Mouse (Mus musculus): Measurements from ENCODE around the gene Aloxe3. TPM values are rescaled to one million over a fixed set of nuclear protein-coding genes. Genes with fewer than 3 reads are reported as not detected.

Gene Aloxe3
- polyA plus RNA-seq, 1 experiment: 1.2 TPM

DNA sequence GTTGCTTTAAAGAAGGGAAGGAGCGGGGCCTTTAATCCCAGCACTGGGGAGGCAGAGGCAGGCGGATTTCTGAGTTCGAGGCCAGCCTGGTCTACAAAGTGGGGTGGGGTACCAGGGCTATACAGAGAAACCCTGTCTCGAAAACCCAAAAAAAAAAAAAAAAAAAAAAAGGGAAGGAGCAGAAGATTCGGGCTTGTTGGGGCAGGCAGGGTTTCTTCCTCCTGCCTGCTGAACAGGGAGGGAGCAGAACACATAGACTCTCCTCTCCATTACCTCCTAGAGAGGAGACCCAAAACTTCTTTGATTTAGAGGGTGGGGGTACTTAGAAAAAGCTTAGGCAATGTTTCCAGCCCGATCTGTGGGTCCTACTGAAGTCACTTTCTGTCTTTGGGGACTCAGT lies 9.7 kb downstream of the Aloxe3 start:
- H3K36me3 ChIP-seq (ENCODE audit: control insufficient read depth, insufficient read depth, low read length): no peaks in the 10 kb centered on the region
- H3K4me3 ChIP-seq (ENCODE audit: low read depth, low read length): no peak overlapping the region
- WGBS: 83% methylated on average over 6 of the region's 6 CpGs
- H3K27me3 ChIP-seq (ENCODE audit: control insufficient read depth, insufficient read depth, low read length): no peaks in the 10 kb centered on the region
- no peak overlapping the region for H3K27ac ChIP-seq (ENCODE audit: insufficient read depth, low read depth, low read length)
- no peak for TF ChIP-seq POLR2A (IDR thresholded peaks at IDR 0.05; ENCODE audit: low read depth, low read length)
- no peak for TF ChIP-seq CTCF (IDR thresholded peaks at IDR 0.05; ENCODE audit: extremely low read depth, insufficient read length, insufficient replicate concordance, low read depth, low read length)
- H3K4me1 ChIP-seq (ENCODE audit: control insufficient read depth, insufficient read depth, insufficient read length, low read length): peaks cover 11% of the 10 kb centered on the region

DNA sequence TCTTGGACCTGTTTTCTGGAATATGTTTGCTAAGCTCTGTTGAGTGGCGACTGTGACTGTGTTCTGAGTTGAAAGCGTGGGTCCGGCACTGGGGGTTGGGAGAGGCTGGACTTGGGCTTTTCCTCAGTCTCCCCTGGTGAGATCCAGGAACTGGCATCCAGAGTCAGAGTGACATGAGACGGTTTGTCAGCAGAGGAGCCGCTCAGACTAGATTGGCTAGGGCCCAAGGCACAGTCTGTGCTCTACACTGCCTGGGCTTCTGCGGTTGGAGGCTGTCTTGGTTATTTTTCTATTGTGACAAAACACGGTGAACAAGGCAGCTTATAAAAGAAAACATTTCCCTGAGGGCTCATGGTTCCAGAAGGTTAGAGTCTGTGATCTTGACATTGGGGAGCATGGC lies 21.9 kb downstream of the Aloxe3 start:
- no peak for TF ChIP-seq POLR2A (IDR thresholded peaks at IDR 0.05; ENCODE audit: low read depth, low read length)
- no peak for TF ChIP-seq CTCF (IDR thresholded peaks at IDR 0.05; ENCODE audit: extremely low read depth, insufficient read length, insufficient replicate concordance, low read depth, low read length)
- Histone ChIP-seq H3K4me1 (ENCODE audit: control insufficient read depth, insufficient read depth, insufficient read length, low read length) (no peaks in the 10 kb centered on the region), H3K36me3 (ENCODE audit: control insufficient read depth, insufficient read depth, low read length) (no peaks in the 10 kb centered on the region), H3K27me3 (ENCODE audit: control insufficient read depth, insufficient read depth, low read length) (peaks cover 5% of the 10 kb centered on the region; the same call in 1 of the 2 replicates), H3K27ac (ENCODE audit: insufficient read depth, low read depth, low read length) (no peak overlapping the region), H3K4me3 (ENCODE audit: low read depth, low read length) (no peak overlapping the region)
- WGBS: 75% methylated on average over 7 of the region's 7 CpGs

DNA sequence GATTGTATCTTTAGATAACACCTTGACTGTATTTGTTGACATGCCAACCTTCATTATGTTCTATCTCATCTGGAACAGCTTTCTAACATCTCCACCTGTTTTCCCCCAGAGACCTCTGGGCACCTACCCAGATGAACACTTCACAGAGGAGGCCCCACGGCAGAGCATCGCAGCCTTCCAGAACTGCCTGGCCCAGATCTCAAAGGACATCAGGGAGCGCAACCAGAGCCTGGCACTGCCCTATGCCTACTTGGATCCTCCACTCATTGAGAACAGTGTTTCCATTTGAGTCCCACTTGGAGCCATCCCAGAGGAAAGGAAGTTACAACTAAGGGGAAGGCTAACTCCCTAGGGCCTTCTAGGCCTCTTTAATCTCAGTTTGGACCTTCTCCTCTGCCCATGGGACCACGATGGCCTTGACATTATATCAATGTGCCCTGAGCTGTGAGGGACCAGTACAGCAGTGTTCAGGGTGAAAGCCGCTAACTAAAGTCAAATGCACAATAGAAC lies 22.8 kb downstream of the Aloxe3 start:
- no peaks in the 10 kb centered on the region for H3K36me3 ChIP-seq (ENCODE audit: control insufficient read depth, insufficient read depth, low read length)

DNA sequence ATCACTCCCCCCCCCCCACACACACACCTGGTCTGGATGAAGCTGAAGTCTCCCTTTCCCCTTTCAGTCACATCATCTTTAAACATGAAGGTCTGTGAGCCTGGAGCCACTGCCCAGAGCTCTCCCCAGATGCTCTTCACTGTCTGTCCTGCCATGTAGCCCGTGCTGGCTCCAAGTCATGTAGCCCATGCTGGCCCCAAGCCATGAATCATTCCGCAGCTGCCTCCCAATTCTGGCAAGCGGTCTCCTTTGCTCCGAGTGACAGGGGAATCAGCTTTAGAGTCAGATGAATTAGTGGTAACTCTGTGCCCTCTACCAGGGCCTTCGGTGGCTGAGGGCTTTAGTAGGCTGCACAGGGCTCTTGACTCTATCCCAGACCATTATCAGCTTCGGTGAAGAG lies 24.0 kb downstream of the Aloxe3 start:
- no peaks in the 10 kb centered on the region for H3K4me1 ChIP-seq (ENCODE audit: control insufficient read depth, insufficient read depth, insufficient read length, low read length)
- H3K27ac ChIP-seq (ENCODE audit: insufficient read depth, low read depth, low read length): no peak overlapping the region
- no peaks in the 10 kb centered on the region for H3K36me3 ChIP-seq (ENCODE audit: control insufficient read depth, insufficient read depth, low read length)
- H3K27me3 ChIP-seq (ENCODE audit: control insufficient read depth, insufficient read depth, low read length): peaks cover 5% of the 10 kb centered on the region; the same call in 1 of the 2 replicates
- WGBS: 77% methylated on average over 6 of the region's 6 CpGs
- H3K4me3 ChIP-seq (ENCODE audit: low read depth, low read length): no peak overlapping the region
- TF ChIP-seq CTCF (IDR thresholded peaks at IDR 0.05; ENCODE audit: extremely low read depth, insufficient read length, insufficient replicate concordance, low read depth, low read length): no peak
- no peak for TF ChIP-seq POLR2A (IDR thresholded peaks at IDR 0.05; ENCODE audit: low read depth, low read length)

More for the DNA sequence above, 22.8 kb downstream of the Aloxe3 start:
- no peak overlapping the region for H3K4me3 ChIP-seq (ENCODE audit: low read depth, low read length)
- peaks cover 5% of the 10 kb centered on the region; the same call in 1 of the 2 replicates for H3K27me3 ChIP-seq (ENCODE audit: control insufficient read depth, insufficient read depth, low read length)
- H3K4me1 ChIP-seq (ENCODE audit: control insufficient read depth, insufficient read depth, insufficient read length, low read length): no peaks in the 10 kb centered on the region
- H3K27ac ChIP-seq (ENCODE audit: insufficient read depth, low read depth, low read length): no peak overlapping the region
- WGBS: 85% methylated on average over 5 of the region's 5 CpGs
- TF ChIP-seq POLR2A (IDR thresholded peaks at IDR 0.05; ENCODE audit: low read depth, low read length) (no peak), CTCF (IDR thresholded peaks at IDR 0.05; ENCODE audit: extremely low read depth, insufficient read length, insufficient replicate concordance, low read depth, low read length) (no peak)

DNA sequence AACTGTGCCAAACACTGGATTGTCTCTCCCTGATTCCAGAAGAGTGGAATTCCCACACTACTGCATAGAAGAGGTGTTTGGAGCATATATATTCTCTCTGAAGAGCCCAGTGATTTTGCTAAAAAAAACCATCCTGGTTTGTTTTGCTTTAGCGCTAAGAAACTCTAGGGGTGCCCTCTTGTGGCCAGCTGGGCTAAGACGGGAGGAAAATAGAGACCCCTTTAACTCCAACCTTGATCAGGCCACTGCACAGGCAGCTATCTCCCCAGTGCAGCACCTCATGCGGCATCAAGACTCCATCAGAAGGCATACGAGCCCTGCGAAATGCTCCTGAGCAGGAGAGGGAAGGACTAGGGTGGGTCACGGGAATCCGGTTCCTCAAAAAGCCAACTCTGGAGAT lies 24.7 kb downstream of the Aloxe3 start:
- peak overlapping the region; percentile 7 for H3K4me3 ChIP-seq (ENCODE audit: low read depth, low read length)
- 4% methylated on average over 7 of the region's 7 CpGs for WGBS

DNA sequence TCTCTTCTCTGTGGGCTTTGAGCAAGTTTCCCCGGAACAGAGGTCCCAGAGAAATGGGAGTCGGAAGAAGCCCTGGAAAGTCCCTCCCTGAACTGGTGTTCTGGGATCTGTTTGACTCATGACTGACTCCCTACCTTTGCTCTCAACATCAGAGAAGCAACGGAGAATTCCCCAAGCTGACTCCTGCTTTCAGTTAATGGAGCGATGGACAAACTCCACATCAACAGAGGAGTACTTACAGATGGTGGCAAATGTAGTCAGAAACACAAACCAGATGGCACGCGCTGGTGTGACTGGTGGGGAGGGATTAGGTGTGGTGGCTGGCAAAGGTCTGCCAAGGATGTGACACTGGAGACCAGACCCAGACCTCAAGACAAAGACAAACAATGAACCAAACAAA lies 25.3 kb downstream of the Aloxe3 start:
- WGBS: 48% methylated on average over 6 of the region's 6 CpGs
- Histone ChIP-seq H3K27me3 (ENCODE audit: control insufficient read depth, insufficient read depth, low read length) (peaks cover 5% of the 10 kb centered on the region), H3K27ac (ENCODE audit: insufficient read depth, low read depth, low read length) (no peak overlapping the region), H3K4me1 (ENCODE audit: control insufficient read depth, insufficient read depth, insufficient read length, low read length) (no peaks in the 10 kb centered on the region), H3K36me3 (ENCODE audit: control insufficient read depth, insufficient read depth, low read length) (no peaks in the 10 kb centered on the region), H3K4me3 (ENCODE audit: low read depth, low read length) (peak overlapping the region; percentile 7; the same call in 1 of the 2 replicates)
- TF ChIP-seq POLR2A (IDR thresholded peaks at IDR 0.05; ENCODE audit: low read depth, low read length) (no peak), CTCF (IDR thresholded peaks at IDR 0.05; ENCODE audit: extremely low read depth, insufficient read length, insufficient replicate concordance, low read depth, low read length) (no peak)

More for the DNA sequence above, 24.7 kb downstream of the Aloxe3 start:
- Histone ChIP-seq H3K27me3 (ENCODE audit: control insufficient read depth, insufficient read depth, low read length) (peaks cover 5% of the 10 kb centered on the region; the same call in 1 of the 2 replicates), H3K27ac (ENCODE audit: insufficient read depth, low read depth, low read length) (no peak overlapping the region), H3K4me1 (ENCODE audit: control insufficient read depth, insufficient read depth, insufficient read length, low read length) (no peaks in the 10 kb centered on the region), H3K36me3 (ENCODE audit: control insufficient read depth, insufficient read depth, low read length) (no peaks in the 10 kb centered on the region)
- no peak for TF ChIP-seq POLR2A (IDR thresholded peaks at IDR 0.05; ENCODE audit: low read depth, low read length)
- peak; percentile 57; the same call in 1 of the 2 replicates for TF ChIP-seq CTCF (IDR thresholded peaks at IDR 0.05; ENCODE audit: extremely low read depth, insufficient read length, insufficient replicate concordance, low read depth, low read length)

DNA sequence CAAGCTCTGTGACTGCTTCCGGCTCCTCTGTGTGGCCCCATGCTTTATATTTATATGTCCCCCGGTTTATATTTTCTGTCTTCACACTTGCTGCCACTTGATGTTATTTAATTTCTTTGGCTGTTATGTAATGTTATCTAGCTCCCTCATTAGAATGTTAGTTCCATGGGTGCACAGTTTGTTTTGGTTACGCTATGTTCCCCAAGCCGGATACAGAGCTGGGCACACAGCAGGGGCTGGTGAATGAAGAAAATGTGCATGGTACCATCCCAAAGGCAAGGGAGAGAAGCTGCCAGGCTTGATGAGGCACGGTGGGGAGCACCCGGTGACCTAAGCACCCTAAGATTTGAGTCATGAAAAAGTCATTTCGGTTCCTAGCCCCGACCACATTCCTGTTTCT lies 28.1 kb downstream of the Aloxe3 start:
- no peak overlapping the region for H3K27ac ChIP-seq (ENCODE audit: insufficient read depth, low read depth, low read length)
- H3K27me3 ChIP-seq (ENCODE audit: control insufficient read depth, insufficient read depth, low read length): peaks cover 15% of the 10 kb centered on the region
- no peaks in the 10 kb centered on the region for H3K4me1 ChIP-seq (ENCODE audit: control insufficient read depth, insufficient read depth, insufficient read length, low read length)
- WGBS: 73% methylated on average over 8 of the region's 8 CpGs
- no peak overlapping the region for H3K4me3 ChIP-seq (ENCODE audit: low read depth, low read length)
- H3K36me3 ChIP-seq (ENCODE audit: control insufficient read depth, insufficient read depth, low read length): no peaks in the 10 kb centered on the region
- TF ChIP-seq POLR2A (IDR thresholded peaks at IDR 0.05; ENCODE audit: low read depth, low read length): no peak
- no peak for TF ChIP-seq CTCF (IDR thresholded peaks at IDR 0.05; ENCODE audit: extremely low read depth, insufficient read length, insufficient replicate concordance, low read depth, low read length)
